Mouse (Mus musculus) cerebellum, adult (tissue): ENCODE results near the gene Itga8.

Experiments
- ATAC-seq: cut with Nextera tagmentation; 2 replicates; pipeline ENCODE4 v1.9.2; 2017; ENCODE audit warnings: mild to moderate bottlenecking, moderate library complexity, mixed read lengths; ENCODE audit not compliant: insufficient number of reproducible peaks, low FRiP score, low TSS enrichment

The Itga8 gene

DNA sequence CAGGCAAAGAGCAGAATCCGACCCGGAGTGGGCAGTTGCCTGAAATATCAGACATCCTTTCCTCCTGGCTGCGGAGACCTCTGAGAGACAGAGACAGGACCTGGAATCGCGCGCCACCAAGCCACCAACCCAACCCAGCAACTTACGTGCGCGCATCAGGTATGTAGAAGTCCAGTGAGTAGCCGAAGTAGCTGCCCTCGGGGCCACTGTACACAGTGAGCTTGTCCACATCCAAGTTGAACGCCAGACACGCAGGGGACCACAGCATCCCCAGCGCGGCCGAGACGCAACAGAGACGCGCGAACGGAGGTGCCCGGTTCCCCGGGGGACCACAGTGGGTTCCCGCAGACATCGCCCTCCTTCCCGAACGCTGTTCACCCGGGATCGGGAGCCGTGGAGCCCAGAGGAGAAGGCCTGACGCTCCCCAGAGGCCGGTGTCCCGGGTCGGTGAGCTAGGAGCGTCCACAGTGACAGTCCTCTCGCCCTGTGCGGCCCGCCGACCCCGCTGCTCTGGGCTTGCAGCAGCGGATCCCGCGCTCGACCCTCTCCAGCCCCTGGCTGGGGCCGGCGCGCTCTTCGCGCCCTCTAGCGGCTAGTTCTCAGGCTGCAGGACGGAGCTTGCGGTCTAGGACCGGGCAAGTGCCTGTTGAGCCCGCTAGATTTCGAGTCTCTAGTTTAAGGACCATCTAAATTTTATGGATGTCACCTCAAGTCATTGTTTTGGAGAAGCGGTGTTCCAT, at the start of gene Itga8:
Itga8 (minus strand) TSS at position 492 of the 740 bp plus-strand sequence.
- peak; percentile 73 for ATAC-seq

DNA sequence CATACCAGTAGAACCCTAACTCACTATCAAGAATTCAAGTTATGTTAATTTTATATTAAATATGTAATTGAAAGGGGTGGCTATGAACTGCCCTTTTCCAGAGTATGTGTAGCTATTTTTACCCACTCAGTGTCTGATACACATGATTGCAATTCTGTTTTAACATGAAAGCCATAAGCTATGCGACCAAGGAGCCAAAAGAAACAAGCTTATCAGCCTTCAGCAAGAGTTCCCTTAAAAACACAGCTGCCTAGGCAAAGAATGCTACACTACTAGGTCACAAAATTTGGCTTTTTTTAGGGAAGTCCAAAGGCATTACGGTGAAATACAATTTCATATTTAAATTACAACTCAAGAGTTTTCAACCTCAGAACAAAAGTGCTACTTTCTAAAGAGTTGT, 47.2 kb upstream of the Itga8 start:
- no peak for ATAC-seq

- no peak for ATAC-seq
These were observed 30.2 kb upstream of the Itga8 start for GRCm38 (mm10) chr2:12331962-12332361.

DNA sequence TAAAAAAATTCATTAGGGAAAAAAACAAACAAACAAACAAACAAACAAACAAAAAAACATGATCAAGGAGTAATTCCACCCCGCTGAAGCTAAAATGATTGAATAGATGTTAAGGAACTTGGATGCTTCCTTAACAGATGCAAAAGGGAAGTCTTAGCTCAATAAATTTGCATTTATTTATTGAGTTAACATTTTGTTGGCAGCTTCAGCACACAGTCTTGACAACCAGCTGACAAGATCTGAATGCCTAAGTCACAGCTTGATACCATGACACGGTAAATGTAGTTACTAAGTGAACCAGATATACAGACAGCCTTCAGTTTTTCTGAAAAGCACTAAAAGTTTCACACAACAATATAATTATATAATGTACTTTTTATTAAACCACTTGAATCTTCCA, 27.9 kb upstream of the Itga8 start:
- no peak for ATAC-seq

- no peak for ATAC-seq
These were observed 27.3 kb upstream of the Itga8 start for GRCm38 (mm10) chr2:12329068-12329407.

DNA sequence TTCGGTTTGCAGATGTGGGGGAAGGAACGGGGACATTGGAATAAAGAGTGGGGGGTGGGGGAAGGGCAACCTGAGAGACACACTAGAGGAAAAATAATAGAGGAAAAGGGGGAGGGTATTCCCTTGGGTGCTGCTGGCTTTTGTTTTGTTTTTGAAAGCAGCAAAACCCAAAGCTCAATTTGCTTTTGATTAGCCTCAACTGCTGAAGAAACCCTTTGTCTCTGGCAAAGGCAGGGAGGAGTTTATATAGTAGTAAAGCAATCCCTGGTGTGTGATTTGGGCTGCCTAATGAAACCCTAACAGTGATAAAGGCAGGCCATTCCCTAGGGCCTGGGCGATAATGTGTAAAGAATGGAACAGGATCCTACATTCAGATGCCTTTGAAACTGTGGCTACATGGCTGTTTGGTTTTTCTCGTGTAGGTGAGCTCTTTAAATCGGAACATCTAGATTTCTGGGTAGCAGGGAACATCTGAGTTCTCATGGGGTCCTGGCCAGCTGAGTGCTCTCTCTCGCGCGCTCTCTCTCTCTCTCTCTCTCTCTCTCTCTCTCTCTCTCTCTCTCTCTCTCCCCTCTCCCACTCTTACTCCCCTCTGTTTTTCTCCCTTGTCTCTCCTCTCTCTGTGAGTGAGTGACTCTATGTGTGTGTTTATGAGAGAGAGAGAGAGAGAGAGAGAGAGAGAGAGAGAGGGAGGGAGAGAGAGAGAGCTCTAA, 26.8 kb upstream of the Itga8 start:
- no peak for ATAC-seq

- ATAC-seq = no peak
These were observed 26.1 kb upstream of the Itga8 start for GRCm38 (mm10) chr2:12327691-12328354.

- ATAC-seq = no peak
These were observed 25.5 kb upstream of the Itga8 start for GRCm38 (mm10) chr2:12327216-12327615.

DNA sequence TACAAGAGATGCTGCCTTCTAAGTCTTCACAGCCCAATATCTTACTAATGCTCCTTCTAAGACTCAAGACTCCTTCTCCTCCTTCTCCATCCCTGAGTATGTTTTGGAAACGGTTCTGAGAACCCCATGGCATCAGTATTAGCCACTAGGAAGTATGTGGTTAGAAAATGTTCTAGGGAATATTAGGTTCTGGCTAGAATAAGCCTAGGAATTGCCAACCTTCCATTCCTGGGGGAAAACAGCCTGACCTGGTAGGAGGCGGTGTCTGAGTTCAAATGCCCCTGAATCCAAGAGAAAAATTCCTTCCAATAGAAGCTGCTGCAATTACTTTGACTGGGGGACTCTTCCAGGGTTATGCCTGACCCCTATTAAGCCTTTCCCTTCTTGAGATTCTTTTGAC, 24.1 kb upstream of the Itga8 start:
- ATAC-seq = no peak

DNA sequence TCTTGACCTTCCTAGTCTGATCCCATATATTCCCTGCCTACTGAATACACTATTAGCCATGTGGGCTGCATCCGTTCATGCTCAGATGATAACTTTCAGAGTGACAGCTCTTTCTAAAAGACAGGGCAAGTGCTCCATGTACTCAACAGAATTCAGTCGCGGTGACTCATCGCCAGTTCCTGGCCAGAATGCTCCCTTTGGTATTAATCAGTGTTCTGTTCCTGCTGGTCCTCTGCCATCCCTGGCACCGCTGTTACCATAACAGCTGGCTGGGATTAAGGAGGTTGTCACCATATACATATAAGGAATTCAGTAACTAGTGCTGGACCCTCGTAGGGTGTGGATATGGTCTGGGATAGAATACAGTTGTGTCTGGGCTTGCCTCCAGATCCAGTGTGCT, 23.7 kb upstream of the Itga8 start:
- ATAC-seq = no peak

- ATAC-seq = no peak
These were observed 19.2 kb upstream of the Itga8 start for GRCm38 (mm10) chr2:12320914-12321313.

GRCm38 (mm10) chr2:12318715-12319114, 17.0 kb upstream of the Itga8 start:
- ATAC-seq = no peak

DNA sequence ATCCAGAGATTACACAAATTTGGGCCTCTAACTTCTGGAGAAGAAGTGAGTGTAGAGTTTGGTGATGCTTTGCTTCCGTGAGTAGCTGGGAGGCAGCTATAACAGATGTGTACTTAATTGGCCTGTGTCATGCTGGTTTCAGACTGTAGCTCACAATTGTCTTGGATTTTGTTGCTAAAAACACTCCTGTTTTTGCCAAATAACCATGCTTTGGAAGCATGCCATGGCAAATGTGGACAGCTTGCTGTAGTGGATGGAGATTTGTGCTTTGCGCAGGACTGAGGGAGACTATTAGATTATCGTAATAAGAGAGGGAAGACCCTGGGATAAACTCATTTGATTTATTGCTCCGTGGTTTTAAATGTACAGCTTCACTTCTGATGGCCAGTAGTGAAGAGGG, 16.3 kb upstream of the Itga8 start:
- ATAC-seq = no peak

GRCm38 (mm10) chr2:12317343-12317742, 15.6 kb upstream of the Itga8 start:
- ATAC-seq = no peak

DNA sequence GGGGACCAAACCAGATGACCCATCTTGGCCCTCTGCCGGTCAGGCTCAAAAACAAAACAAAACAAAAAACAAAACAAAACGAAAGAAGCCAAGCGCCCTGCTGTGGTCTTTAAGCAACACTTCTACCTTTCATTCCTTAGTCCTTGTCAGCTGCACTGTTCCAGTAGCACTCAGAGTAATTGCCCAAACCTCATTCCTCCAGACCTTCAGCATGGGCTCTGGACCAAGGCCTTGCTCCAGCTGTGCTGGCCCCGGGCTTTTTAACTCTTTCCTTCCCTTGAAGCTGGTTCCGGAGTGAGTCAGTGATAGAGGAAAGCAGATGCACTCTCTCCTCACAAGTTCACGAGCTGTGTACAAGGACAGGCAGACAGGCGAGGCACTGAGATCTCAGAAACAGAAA, 14.6 kb upstream of the Itga8 start:
- ATAC-seq = no peak

DNA sequence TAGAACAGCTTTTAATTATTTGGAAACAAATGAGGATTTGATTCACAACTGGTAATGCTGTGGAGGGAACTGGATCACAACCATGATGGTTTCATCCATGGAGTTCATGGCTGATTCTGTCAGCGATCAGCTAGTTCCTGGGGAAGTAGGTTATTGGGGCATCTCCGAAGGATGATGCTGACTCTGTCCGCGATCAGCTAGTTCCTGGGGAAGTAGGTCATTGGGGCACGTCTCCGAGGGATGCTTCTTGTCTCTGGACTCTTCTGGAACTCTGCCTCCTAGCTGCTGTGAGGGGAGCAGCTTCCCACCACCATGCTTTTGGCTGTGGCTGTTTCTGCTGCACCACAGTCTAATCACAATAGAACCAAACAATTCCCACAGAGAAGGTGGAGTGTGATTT, 12.3 kb upstream of the Itga8 start:
- ATAC-seq = no peak

DNA sequence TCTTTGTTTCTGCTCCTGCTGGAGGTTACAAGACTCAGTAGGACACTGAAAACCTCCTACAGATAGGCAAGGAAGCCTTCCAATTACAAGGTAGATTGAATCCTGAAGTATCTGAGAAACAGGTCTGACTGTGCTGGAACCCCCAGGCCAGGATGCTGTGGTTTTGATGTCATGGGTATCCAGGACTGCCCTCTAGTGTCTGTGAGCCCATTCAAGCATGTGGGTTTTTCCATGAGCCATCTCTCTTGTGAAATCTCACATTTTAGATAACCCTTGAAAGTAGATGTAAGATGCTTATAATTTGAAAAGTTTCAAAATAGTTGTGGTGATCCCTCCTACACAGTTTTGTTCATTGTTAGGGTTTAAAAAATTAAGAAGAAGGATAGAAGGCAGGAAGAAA, 6.7 kb upstream of the Itga8 start:
- ATAC-seq = no peak

DNA sequence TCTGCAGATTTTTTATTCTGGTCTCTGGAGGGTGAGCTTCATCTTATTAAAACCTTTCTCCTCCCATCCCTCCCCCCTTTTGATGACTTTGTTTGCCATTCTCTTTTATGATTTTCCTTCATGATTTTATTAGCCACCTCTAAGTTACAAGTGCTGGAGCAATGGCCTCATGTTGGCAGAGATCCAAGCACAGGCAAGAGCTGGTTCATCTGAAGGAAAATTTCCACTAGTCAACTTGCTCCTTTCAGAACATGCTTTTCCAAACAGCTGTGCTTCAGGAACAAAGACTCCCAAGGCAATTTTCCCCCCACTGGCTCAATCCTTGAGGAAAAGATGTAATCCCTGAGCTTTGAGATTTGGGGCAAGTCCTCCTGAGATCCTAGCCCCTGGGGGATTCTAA, 5.6 kb upstream of the Itga8 start:
- ATAC-seq = no peak

DNA sequence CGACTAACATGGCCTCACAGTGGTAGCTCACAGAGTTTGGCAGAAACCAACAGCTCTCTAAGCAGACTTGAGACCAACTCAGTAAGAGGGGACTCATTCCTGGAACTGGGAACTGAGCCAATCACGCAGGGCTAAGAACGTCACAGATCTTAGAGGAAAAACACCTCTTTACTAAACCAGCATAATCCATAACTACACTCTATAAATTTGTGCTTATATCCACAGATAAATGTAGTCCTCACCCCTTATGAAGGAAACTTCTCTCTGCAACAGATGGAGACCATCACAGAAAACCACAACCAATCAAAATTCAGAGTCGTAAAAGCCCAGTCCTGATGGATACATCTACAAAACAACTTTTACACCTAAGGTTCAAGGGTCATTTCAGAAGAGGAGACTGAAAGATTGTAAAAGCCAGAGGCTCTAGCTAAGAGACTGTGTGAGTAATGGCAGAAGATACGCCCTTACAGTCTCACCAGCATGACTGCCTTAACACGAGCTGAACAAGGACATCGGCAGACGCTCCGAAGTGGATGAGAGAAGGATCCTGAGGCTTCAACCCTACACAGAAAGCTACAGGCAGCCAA, 3.4 kb upstream of the Itga8 start:
- ATAC-seq = no peak

GRCm38 (mm10) chr2:12300449-12301228, 1.1 kb downstream of the Itga8 start:
- 0 out of 2 replicates have a peak, but pooled peaks have one; percentile 2 for ATAC-seq
